Mouse (Mus musculus): ENCODE measurements around the gene Retreg1.
"Not testable (repeated sequence)": the region's sequence is repeated elsewhere in the genome, so short reads cannot be mapped to it uniquely, and the experiment has no call there.

Retreg1 gene

GRCm38 (mm10) chr15:25946482-25946881 lies 103.5 kb downstream of the Retreg1 start:
- DNase-seq (ENCODE audit: extremely low spot score, low spot score) = no peak

- no peak for DNase-seq (ENCODE audit: extremely low spot score, low spot score)
Measured at GRCm38 (mm10) chr15:25947383-25947782, 104.4 kb downstream of the Retreg1 start.

- DNase-seq (ENCODE audit: extremely low spot score, low spot score) = no peak
Measured at GRCm38 (mm10) chr15:25948257-25949223, 105.6 kb downstream of the Retreg1 start.

- DNase-seq (ENCODE audit: extremely low spot score, low spot score) = no peak
Measured at GRCm38 (mm10) chr15:25949696-25950095, 106.7 kb downstream of the Retreg1 start.

GRCm38 (mm10) chr15:25950584-25950983 lies 107.6 kb downstream of the Retreg1 start:
- no peak for DNase-seq (ENCODE audit: extremely low spot score, low spot score)

- no peak for DNase-seq (ENCODE audit: extremely low spot score, low spot score)
Measured at GRCm38 (mm10) chr15:25951037-25951436, 108.1 kb downstream of the Retreg1 start.

- DNase-seq (ENCODE audit: extremely low spot score, low spot score) = no peak
Measured at GRCm38 (mm10) chr15:25956001-25956400, 113.0 kb downstream of the Retreg1 start.

GRCm38 (mm10) chr15:25956422-25957117 lies 113.6 kb downstream of the Retreg1 start:
- no peak for DNase-seq (ENCODE audit: extremely low spot score, low spot score)

GRCm38 (mm10) chr15:25957651-25958050 lies 114.7 kb downstream of the Retreg1 start:
- no peak for DNase-seq (ENCODE audit: extremely low spot score, low spot score)

GRCm38 (mm10) chr15:25959375-25959774 lies 116.4 kb downstream of the Retreg1 start:
- DNase-seq (ENCODE audit: extremely low spot score, low spot score) = no peak

GRCm38 (mm10) chr15:25960231-25960630 lies 117.3 kb downstream of the Retreg1 start:
- DNase-seq (ENCODE audit: extremely low spot score, low spot score) = no peak

GRCm38 (mm10) chr15:25966220-25966774 lies 123.3 kb downstream of the Retreg1 start:
- DNase-seq (ENCODE audit: extremely low spot score, low spot score) = no peak

GRCm38 (mm10) chr15:25971596-25971995 lies 128.6 kb downstream of the Retreg1 start:
- no peak for DNase-seq (ENCODE audit: extremely low spot score, low spot score)

- no peak for DNase-seq (ENCODE audit: extremely low spot score, low spot score)
Measured at GRCm38 (mm10) chr15:25972758-25973157, 129.8 kb downstream of the Retreg1 start.

GRCm38 (mm10) chr15:25974352-25974751 lies 131.4 kb downstream of the Retreg1 start:
- no peak for DNase-seq (ENCODE audit: extremely low spot score, low spot score)

- no peak for DNase-seq (ENCODE audit: extremely low spot score, low spot score)
Measured at GRCm38 (mm10) chr15:25975810-25976209, 132.8 kb downstream of the Retreg1 start.

GRCm38 (mm10) chr15:25983614-25984013 lies 140.6 kb downstream of the Retreg1 start:
- DNase-seq (ENCODE audit: extremely low spot score, low spot score) = not testable (repeated sequence)

GRCm38 (mm10) chr15:25984067-25984733 lies 141.2 kb downstream of the Retreg1 start, which contains the start of gene Zfp622:
Gene Zfp622 (plus strand): TSS chr15:25984366.
- DNase-seq (ENCODE audit: extremely low spot score, low spot score) = peak; percentile 93

GRCm38 (mm10) chr15:25984734-25985492 lies 141.9 kb downstream of the Retreg1 start:
- peak; percentile 50 for DNase-seq (ENCODE audit: extremely low spot score, low spot score)

- peak; percentile 47 for DNase-seq (ENCODE audit: extremely low spot score, low spot score)
Measured at GRCm38 (mm10) chr15:25992992-25993727, 150.2 kb downstream of the Retreg1 start.
